ENCODE assay signal across 14 mouse cellular contexts in genomic region chr2:170768699-170769098, GRCm38 (mm10). TPM values are rescaled to one million over a fixed set of nuclear protein-coding genes. Genes with fewer than 3 reads are reported as not detected.
"Had no signal": no experiment of that assay in that cellular context is flagged by ENCODE, and none has a peak within 500 bp of the region (broad histone marks: within the 10 kb centered on the region; RNA-seq: fewer than 3 reads in every experiment).

No protein-coding gene starts in this region.

- H3K4me3 ChIP-seq: intestine, embryonic 15.5 days; kidney, embryonic 15.5 days; left cerebral cortex, adult 2 months; liver, embryonic 13.5 days; midbrain, embryonic 12.5 days had no signal

- H3K27me3 ChIP-seq: intestine, embryonic 15.5 days; kidney, embryonic 15.5 days; liver, embryonic 13.5 days; midbrain, embryonic 12.5 days had no signal

- DNase-seq: kidney, adult 11 months; kidney, adult 8-10 months; kidney, postnatal 10 days; kidney, postnatal 36 days; layer of hippocampus, postnatal 36 days; liver, embryonic 13.5 days; thymus, adult 18-20 months; thymus, postnatal 36 days had no signal

- H3K36me3 ChIP-seq: intestine, embryonic 15.5 days; kidney, embryonic 15.5 days; liver, embryonic 13.5 days; midbrain, embryonic 12.5 days had no signal

- H3K4me1 ChIP-seq: liver, embryonic 13.5 days had no signal

- ATAC-seq: intestine, embryonic 15.5 days; midbrain, embryonic 16.5 days had no signal

- H3K4me2 ChIP-seq: intestine, embryonic 15.5 days; kidney, embryonic 15.5 days; liver, embryonic 13.5 days; midbrain, embryonic 12.5 days had no signal

- H3K27ac ChIP-seq: intestine, embryonic 15.5 days; kidney, embryonic 15.5 days; left cerebral cortex, adult 2 months; liver, embryonic 13.5 days; midbrain, embryonic 12.5 days had no signal

- H3K9me3 ChIP-seq: intestine, embryonic 15.5 days; kidney, embryonic 15.5 days; liver, embryonic 13.5 days; midbrain, embryonic 12.5 days had no signal

- H3K9ac ChIP-seq: intestine, embryonic 15.5 days; kidney, embryonic 15.5 days; liver, embryonic 13.5 days; midbrain, embryonic 12.5 days had no signal

RNA-seq across cellular contexts. Expression of gene Dok5, which starts 37.1 kb away (rescaled TPM):
- polyA plus RNA-seq: liver, adult 2 months had no signal
